Mouse (Mus musculus): Measurements from ENCODE around the gene Vwf.

DNA sequence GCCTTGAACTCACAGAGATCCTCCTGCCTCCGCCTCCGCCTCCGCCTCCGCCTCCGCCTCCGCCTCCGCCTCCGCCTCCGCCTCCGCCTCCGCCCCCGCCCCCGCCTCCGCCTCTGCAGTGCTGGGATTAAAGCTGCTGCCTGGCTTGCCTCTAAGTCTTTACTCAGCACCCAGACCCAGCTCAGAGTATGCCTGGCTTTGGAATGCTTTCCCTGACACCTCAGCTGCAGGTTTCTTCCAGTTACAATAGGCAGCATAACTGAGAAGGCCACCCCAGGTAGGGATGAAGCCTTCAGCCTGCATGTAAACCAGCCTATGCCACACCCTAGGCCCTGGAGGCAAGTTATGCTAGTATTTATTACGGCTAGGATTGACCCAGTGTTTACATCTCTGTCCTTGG is 37.7 kb downstream of the Vwf start:
- TF ChIP-seq CTCF (IDR thresholded peaks at IDR 0.05; ENCODE audit: insufficient read depth, low read depth, low read length) (no peak), POLR2A (IDR thresholded peaks at IDR 0.05; ENCODE audit: insufficient read depth, low read depth, low read length) (no peak)
